Mouse (Mus musculus): ENCODE measurements around the gene Zcchc8.

DNA sequence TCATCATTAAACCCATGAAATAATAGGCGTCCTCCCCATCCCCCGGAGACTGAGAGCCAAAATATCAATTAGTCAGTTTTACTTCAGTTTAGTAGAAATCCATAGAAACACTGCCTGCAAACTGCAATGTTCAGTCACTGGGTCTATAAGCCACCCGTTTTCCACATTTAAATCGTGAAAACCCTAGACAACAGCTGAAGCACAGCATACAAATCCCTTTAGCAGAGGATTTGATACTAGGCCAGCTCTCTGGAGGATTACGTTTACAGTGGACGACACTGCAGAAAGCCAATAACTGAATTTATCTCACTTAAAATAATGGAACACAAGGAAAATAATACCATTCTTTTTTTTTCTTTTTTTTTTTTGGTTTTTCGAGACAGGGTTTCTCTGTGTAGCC lies 26.7 kb upstream of the Zcchc8 start:
- TF ChIP-seq CTCF (IDR thresholded peaks at IDR 0.05; ENCODE audit: low read depth) (no peak), EP300 (IDR thresholded peaks at IDR 0.05; ENCODE audit: low read depth) (no peak)
